Comparison of ENCODE assay signal across 11 mouse cellular contexts in the genomic region with DNA sequence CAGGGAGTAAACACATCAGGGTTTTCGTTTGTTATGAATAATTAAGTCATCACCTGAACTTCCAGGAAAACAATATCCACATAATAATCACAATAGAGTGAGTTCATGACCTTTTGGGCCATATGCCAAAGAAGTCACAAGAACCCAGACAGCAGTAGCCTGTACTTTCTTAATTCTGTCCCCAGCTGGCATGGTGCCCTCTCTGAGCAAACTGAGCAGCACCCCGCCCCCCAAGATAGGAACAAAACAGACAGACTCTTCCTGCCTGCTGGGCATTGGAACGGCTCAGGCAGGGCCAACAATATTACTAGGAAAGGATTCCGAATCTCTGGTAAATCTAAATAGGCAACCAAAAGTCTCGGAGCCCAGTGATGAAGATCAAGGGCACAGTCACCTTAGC. TPM values are rescaled to one million over a fixed set of nuclear protein-coding genes. Genes with fewer than 3 reads are reported as not detected.
DNase-seq lines count a peak whose midpoint lies in the region; ATAC-seq lines count a peak whose summit lies in the region.
"Had no signal": no experiment of that assay in that cellular context is flagged by ENCODE, and none has a peak within 500 bp of the region (broad histone marks: within the 10 kb centered on the region; RNA-seq: fewer than 3 reads in every experiment).

No protein-coding gene starts in this region.

- H3K27ac ChIP-seq in kidney, embryonic 16.5 days (ENCODE audit: low read length): no peak overlapping the region
- H3K27ac ChIP-seq in stomach, embryonic 16.5 days (ENCODE audit: low read length): 0 out of 2 replicates have a peak overlapping the region, but pooled peaks have one; percentile 16

- H3K4me3 ChIP-seq in kidney, embryonic 16.5 days (ENCODE audit: low read length): no peak overlapping the region
- no peak overlapping the region for H3K4me3 ChIP-seq in stomach, embryonic 16.5 days (replicated peaks; ENCODE audit: low read length)
- H3K4me3 ChIP-seq: megakaryocyte, embryonic 14.5 days had no signal

- no peak for ATAC-seq in kidney, embryonic 16.5 days (ENCODE audit: low FRiP score, low TSS enrichment)
- no peak for ATAC-seq in stomach, embryonic 16.5 days (ENCODE audit: insufficient read depth, low FRiP score)

- WGBS in kidney, embryonic 16.5 days: 82% methylated on average over 5 of the region's 5 CpGs
- 63% methylated on average over 5 of the region's 5 CpGs for WGBS in stomach, embryonic 16.5 days

- intact Hi-C loops in heart, postnatal 14 days (cut with DNase I): no loop called here

- no peaks in the 10 kb centered on the region for H3K27me3 ChIP-seq in kidney, embryonic 16.5 days (ENCODE audit: insufficient read depth, low read length)
- no peaks in the 10 kb centered on the region for H3K27me3 ChIP-seq in stomach, embryonic 16.5 days (ENCODE audit: control insufficient read depth, insufficient read depth, low read length)

- peaks cover 21% of the 10 kb centered on the region for H3K4me1 ChIP-seq in kidney, embryonic 16.5 days (ENCODE audit: insufficient read depth, low read length)
- peaks cover 23% of the 10 kb centered on the region for H3K4me1 ChIP-seq in stomach, embryonic 16.5 days (ENCODE audit: control insufficient read depth, insufficient read depth, low read length)

- peak; percentile 28 for DNase-seq in kidney, adult 11 months
- DNase-seq in testis, postnatal 10 days (ENCODE audit: low spot score): peak; percentile 65
- DNase-seq in testis, postnatal 14 days (ENCODE audit: low spot score): no peak
- DNase-seq in heart, postnatal 14 days: peak; percentile 31 to 40
- DNase-seq in frontal cortex, postnatal 36 days (ENCODE audit: low spot score in 2 of 2): no peak
- DNase-seq in layer of hippocampus, postnatal 14 days (ENCODE audit: low spot score in 2 of 2): no peak

- H3K9ac ChIP-seq in kidney, embryonic 16.5 days (replicated peaks; ENCODE audit: low read length): no peak overlapping the region
- no peak overlapping the region for H3K9ac ChIP-seq in stomach, embryonic 16.5 days (ENCODE audit: low read length)

- H3K9me3 ChIP-seq in kidney, embryonic 16.5 days (ENCODE audit: low read length): no peaks in the 10 kb centered on the region
- no peaks in the 10 kb centered on the region for H3K9me3 ChIP-seq in stomach, embryonic 16.5 days (replicated peaks; ENCODE audit: control insufficient read depth, low read length)
- H3K9me3 ChIP-seq: megakaryocyte, embryonic 14.5 days had no signal

- no peaks in the 10 kb centered on the region for H3K36me3 ChIP-seq in kidney, embryonic 16.5 days (ENCODE audit: insufficient read depth, low read length)
- no peaks in the 10 kb centered on the region for H3K36me3 ChIP-seq in stomach, embryonic 16.5 days (ENCODE audit: control insufficient read depth, insufficient read depth, low read length)

- no peak overlapping the region for H3K4me2 ChIP-seq in kidney, embryonic 16.5 days (replicated peaks; ENCODE audit: low read depth, low read length)
- no peak overlapping the region for H3K4me2 ChIP-seq in stomach, embryonic 16.5 days (ENCODE audit: low read depth, low read length)

RNA-seq across cellular contexts. Expression of a gene that starts 51.9 kb away (rescaled TPM):
- 0.14 and 0.22 TPM in 2 replicates for polyA plus RNA-seq in kidney, embryonic 16.5 days (2015; fragmentation: Nextera tagmentation; extraction: Ambion mirVana)
- not detected for total RNA-seq in heart, postnatal 14 days (2021)
- polyA plus RNA-seq in stomach, embryonic 16.5 days (2015; fragmentation: Nextera tagmentation; extraction: Ambion mirVana): 0.25 and 0.34 TPM in 2 replicates
- total RNA-seq in layer of hippocampus, postnatal 14 days (2021): not detected
- total RNA-seq: left cerebral cortex, postnatal 14 days; MEL had no signal

Comparison
In these comparisons a context has a peak if more than half of its experiments do, and no peak if none do; other contexts are left out.
1. DNase-seq: peak in kidney, adult 11 months (single experiment), testis, postnatal 10 days (single experiment) and heart, postnatal 14 days (2 of 2); none in testis, postnatal 14 days (single experiment), frontal cortex, postnatal 36 days (0 of 2) and layer of hippocampus, postnatal 14 days (0 of 2).